Mouse (Mus musculus): Measurements from ENCODE around the gene Kctd15.

Gene Kctd15

DNA sequence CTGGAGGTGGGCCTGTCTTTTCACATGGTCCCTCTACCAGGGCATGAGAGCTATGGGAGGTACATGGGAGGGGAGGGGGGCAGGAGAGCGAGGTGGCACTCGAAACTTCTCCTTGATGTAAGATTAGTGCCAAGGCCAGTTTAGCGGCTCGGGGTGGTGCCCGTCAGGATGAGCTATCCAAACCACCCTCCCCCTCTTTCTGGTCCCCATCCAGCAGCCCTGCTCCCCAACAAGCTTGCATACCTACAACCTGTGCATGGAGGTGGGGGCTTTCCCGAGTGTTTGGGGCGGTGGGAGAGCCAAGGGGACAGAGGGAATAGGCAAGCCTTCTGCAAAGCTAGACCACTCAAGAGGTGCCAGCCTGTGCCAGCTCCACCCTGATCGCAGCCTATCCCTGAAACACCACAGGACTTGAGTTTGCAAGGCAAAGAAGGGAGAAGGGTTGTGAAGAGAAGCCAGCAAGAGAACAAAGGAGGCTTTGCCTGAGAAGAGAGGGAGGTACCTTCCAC, 26.8 kb downstream of the Kctd15 start:
- no peak for DNase-seq (ENCODE audit: low read depth in 1 of 2, low spot score in 2 of 2)

- no peak for DNase-seq (ENCODE audit: low read depth in 1 of 2, low spot score in 2 of 2)
These were observed 36.1 kb downstream of the Kctd15 start for GRCm38 (mm10) chr7:34620411-34620810.

DNA sequence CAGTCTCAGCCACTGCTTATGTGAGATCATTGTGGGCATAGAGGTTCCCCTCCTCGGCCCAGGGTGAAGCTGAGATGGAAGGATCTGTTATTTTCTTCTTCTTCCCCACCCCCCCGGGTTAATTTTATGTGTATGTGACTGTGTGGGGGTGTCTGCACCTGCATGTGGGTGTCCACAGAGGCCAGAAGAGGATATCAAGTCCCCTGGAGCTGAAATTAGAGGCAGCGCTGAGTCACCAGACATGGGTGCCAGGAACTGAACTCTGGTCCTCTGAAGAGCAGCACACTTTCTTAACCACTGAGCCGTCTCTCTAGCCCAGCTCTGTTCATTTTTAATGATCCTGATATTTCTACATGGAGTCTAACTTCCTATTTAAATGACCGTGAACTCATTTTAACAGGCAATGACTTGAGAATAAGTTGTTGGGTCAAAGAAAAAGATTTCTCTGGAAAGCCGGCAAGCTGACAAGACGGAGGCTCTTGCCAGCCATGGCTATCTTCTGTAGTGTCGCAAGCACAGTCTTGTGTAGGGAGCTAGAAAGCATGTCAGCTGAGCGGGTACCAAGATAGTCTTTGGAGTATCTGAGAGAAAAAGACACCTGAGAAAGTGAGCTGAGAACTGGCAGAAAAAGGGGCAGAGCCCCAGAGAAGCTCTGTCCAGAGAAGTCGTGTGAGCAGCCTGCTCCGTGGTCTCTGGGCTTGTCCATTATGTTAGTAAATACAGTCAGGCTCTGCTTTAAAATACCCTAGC, 38.2 kb downstream of the Kctd15 start:
- DNase-seq (ENCODE audit: low read depth in 1 of 2, low spot score in 2 of 2): no peak

GRCm38 (mm10) chr7:34616275-34616674, 40.3 kb downstream of the Kctd15 start:
- no peak for DNase-seq (ENCODE audit: low read depth in 1 of 2, low spot score in 2 of 2)

- DNase-seq (ENCODE audit: low read depth in 1 of 2, low spot score in 2 of 2): no peak
These were observed 46.1 kb downstream of the Kctd15 start for GRCm38 (mm10) chr7:34610445-34610844.

- no peak for DNase-seq (ENCODE audit: low read depth in 1 of 2, low spot score in 2 of 2)
These were observed 49.1 kb downstream of the Kctd15 start for GRCm38 (mm10) chr7:34607334-34607970.

- no peak for DNase-seq (ENCODE audit: low read depth in 1 of 2, low spot score in 2 of 2)
These were observed 49.8 kb downstream of the Kctd15 start for GRCm38 (mm10) chr7:34606729-34607128.

DNA sequence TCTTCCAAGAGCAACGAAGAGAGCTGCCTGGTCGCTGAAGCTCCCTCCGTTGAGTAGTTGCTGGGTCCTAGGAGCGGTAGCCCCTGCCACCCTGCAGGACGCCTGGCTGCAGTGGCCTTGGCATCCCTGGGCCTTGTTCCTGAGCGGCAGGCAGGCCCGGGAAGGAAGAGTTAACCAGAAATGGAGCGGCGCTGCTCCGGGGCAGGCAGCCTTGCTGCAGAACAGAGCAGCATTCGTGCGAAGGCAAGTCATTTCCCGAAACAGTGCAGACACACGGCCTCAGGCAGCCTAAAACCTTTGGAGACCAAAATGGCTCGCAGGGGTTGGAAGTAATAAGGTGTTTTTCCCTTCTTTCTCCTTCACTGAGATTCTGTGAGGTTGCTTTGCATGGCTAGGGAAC, 50.5 kb downstream of the Kctd15 start:
- DNase-seq (ENCODE audit: low read depth in 1 of 2, low spot score in 2 of 2): no peak

DNA sequence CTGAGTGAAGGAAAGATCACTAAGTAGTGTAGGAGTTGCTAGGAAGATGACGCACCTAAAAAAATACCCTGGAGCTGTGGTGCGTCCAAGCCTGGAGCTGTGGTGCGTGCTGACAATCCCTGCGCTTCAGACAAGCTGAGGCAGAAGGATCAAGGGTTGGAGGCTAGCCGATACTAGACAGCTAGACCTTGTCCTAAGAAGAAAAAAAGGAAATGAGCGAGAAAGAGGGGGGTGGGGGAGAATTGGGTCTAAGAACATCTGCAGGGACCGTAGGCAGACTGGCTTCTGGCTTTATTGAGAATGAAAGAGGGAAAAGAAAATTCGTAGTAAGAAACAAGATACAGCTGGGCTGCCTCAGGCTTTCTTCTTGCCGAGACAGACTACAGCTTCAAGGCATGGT, 58.0 kb downstream of the Kctd15 start:
- DNase-seq (ENCODE audit: low read depth in 1 of 2, low spot score in 2 of 2): no peak

- no peak for DNase-seq (ENCODE audit: low read depth in 1 of 2, low spot score in 2 of 2)
These were observed 58.5 kb downstream of the Kctd15 start for GRCm38 (mm10) chr7:34597986-34598385.

DNA sequence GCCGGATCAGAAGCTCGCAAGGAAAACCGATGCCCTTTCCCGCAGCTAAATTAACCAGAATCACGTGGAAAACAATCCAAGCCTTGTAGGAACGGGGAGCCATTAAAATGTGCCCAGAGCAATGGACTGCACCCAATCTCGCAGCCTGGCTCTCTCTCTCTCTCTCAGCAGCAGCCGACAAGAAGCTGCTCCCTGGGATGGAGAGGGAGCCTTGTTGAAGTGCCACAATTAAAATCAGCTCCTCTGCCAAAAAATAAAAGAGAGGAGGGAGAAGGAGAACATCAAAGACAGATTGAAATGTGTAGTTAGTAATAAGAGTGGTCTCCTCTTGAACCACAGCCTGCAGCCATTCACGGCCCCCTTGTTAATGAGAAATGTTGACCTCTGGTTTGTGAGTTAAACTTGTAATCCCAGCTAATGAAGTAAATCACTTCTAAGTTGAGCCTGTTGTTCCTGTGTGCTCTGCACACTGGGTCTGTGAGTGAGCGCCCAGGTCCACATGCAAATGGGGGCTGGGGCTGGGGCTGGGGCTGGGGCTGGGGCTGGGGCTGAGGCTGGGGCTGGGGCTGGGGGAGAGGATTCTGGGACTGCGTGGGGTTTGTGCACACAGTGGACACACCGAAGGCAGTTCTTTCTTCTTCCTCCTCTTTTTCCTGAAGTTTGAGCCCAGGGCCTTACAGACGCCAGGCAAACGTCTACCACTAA, 59.8 kb downstream of the Kctd15 start:
- DNase-seq (ENCODE audit: low read depth in 1 of 2, low spot score in 2 of 2): no peak

GRCm38 (mm10) chr7:34595307-34595565, 61.3 kb downstream of the Kctd15 start:
- DNase-seq (ENCODE audit: low read depth in 1 of 2, low spot score in 2 of 2): no peak

GRCm38 (mm10) chr7:34594501-34595306, 61.8 kb downstream of the Kctd15 start:
- no peak for DNase-seq (ENCODE audit: low read depth in 1 of 2, low spot score in 2 of 2)

GRCm38 (mm10) chr7:34590711-34591110, 65.8 kb downstream of the Kctd15 start:
- DNase-seq (ENCODE audit: low read depth in 1 of 2, low spot score in 2 of 2): no peak
